ENCODE assay signal across 20 mouse cellular contexts in the genomic region with DNA sequence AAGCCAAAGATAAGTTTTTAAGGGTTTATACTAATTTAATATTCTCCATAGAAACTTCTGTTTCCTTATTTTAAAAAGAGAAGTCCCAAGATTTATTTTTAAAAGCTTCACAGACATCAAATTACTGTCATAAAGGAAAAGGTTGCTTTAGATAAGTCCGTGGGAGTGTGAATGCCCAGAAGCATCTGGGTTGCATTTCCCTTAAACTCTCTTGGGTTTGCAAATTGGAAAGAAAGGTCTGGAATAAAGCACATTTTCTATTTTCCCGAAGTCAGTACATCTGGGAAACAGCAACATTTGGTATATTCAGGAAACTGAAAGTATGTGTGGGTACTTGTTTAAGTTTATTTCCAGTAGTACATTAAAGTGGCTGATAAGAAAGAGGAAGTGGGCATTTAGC. TPM values are rescaled to one million over a fixed set of nuclear protein-coding genes. Genes with fewer than 3 reads are reported as not detected.
"Had no signal": no experiment of that assay in that cellular context is flagged by ENCODE, and none has a peak within 500 bp of the region (broad histone marks: within the 10 kb centered on the region; RNA-seq: fewer than 3 reads in every experiment).

No protein-coding gene starts in this region.

- H3K27ac ChIP-seq: kidney, embryonic 15.5 days; limb, embryonic 13.5 days; liver, embryonic 15.5 days; midbrain, embryonic 10.5 days; neural tube, embryonic 12.5 days had no signal

- H3K4me3 ChIP-seq: kidney, embryonic 15.5 days; limb, embryonic 13.5 days; liver, embryonic 15.5 days; midbrain, embryonic 10.5 days; neural tube, embryonic 12.5 days had no signal

- DNase-seq: kidney, adult 2 months; lung, embryonic 14.5 days; midbrain, embryonic 14.5 days; spleen, adult 18-20 months; thymus, adult 18-20 months; thymus, postnatal 14 days had no signal

- H3K36me3 ChIP-seq: kidney, embryonic 15.5 days; limb, embryonic 13.5 days; liver, embryonic 15.5 days; midbrain, embryonic 10.5 days; neural tube, embryonic 12.5 days had no signal

- H3K9me3 ChIP-seq: liver, embryonic 15.5 days; midbrain, embryonic 10.5 days had no signal

- H3K27me3 ChIP-seq: kidney, embryonic 15.5 days; limb, embryonic 13.5 days; liver, embryonic 15.5 days; neural tube, embryonic 12.5 days had no signal

- H3K4me1 ChIP-seq: liver, embryonic 15.5 days; neural tube, embryonic 12.5 days had no signal

- H3K9ac ChIP-seq: kidney, embryonic 15.5 days; limb, embryonic 13.5 days; liver, embryonic 15.5 days; lung, embryonic 14.5 days; neural tube, embryonic 12.5 days had no signal

- H3K4me2 ChIP-seq: kidney, embryonic 15.5 days; liver, embryonic 11.5 days; liver, embryonic 15.5 days; lung, embryonic 14.5 days; neural tube, embryonic 12.5 days had no signal

RNA-seq across cellular contexts. Expression of a gene that starts 12.6 kb away (rescaled TPM):
- total RNA-seq: neutrophil, adult 5-6 weeks had no signal

RNA-seq across cellular contexts. Expression of a gene that starts 43.5 kb away (rescaled TPM):
- total RNA-seq: layer of hippocampus, adult 8-10 months; layer of hippocampus, postnatal 14 days; left cerebral cortex, adult 8-10 months; left cerebral cortex, postnatal 25 days had no signal
- polyA plus RNA-seq: kidney, adult 2 months; kidney, embryonic 15.5 days; large intestine, adult 2 months; limb, embryonic 13.5 days; liver, embryonic 11.5 days; liver, embryonic 15.5 days; lung, embryonic 14.5 days; midbrain, embryonic 10.5 days; midbrain, embryonic 14.5 days; neural tube, embryonic 12.5 days; stomach, embryonic 14.5 days; urinary bladder, adult 2 months had no signal
